Mouse (Mus musculus): ENCODE measurements around the gene Slc26a8. TPM values are rescaled to one million over a fixed set of nuclear protein-coding genes. Genes with fewer than 3 reads are reported as not detected.

Slc26a8 gene
- polyA plus RNA-seq, 1 experiment from 2014 or later = 0.40 TPM

GRCm38 (mm10) chr17:28590596-28590995 is 99.4 kb downstream of the Slc26a8 start:
- Histone ChIP-seq H3K9me3 (ENCODE audit: control insufficient read depth) (no peaks in the 10 kb centered on the region), H3K4me1 (replicated peaks; ENCODE audit: control insufficient read depth, insufficient read depth, low read length) (no peaks in the 10 kb centered on the region), H3K27me3 (replicated peaks; ENCODE audit: control insufficient read depth, insufficient read depth, low read length) (no peaks in the 10 kb centered on the region), H3K9ac (ENCODE audit: low read depth, low read length) (no peak overlapping the region), H3K4me3 (ENCODE audit: low read depth, low read length) (no peak overlapping the region), H3K4me2 (replicated peaks; ENCODE audit: low read depth) (no peak overlapping the region), H3K27ac (ENCODE audit: low read depth, low read length) (no peak overlapping the region), H3K36me3 (ENCODE audit: control insufficient read depth, insufficient read depth) (peaks cover 55% of the 10 kb centered on the region)
- no peak for ATAC-seq
- WGBS = 77% methylated on average over 3 of the region's 3 CpGs
- no peak for TF ChIP-seq CTCF (IDR thresholded peaks at IDR 0.05; ENCODE audit: low read depth)

- Histone ChIP-seq H3K36me3 (ENCODE audit: control insufficient read depth, insufficient read depth) (peaks cover 48% of the 10 kb centered on the region), H3K9me3 (ENCODE audit: control insufficient read depth) (no peaks in the 10 kb centered on the region)
- ATAC-seq = no peak
These were observed 101.4 kb downstream of the Slc26a8 start for GRCm38 (mm10) chr17:28588591-28588990.

More at GRCm38 (mm10) chr17:28588591-28588990, 101.4 kb downstream of the Slc26a8 start:
- no peaks in the 10 kb centered on the region for H3K27me3 ChIP-seq (replicated peaks; ENCODE audit: control insufficient read depth, insufficient read depth, low read length)
- no peak overlapping the region for H3K9ac ChIP-seq (ENCODE audit: low read depth, low read length)
- H3K4me3 ChIP-seq (ENCODE audit: low read depth, low read length) = no peak overlapping the region
- no peak overlapping the region for H3K27ac ChIP-seq (ENCODE audit: low read depth, low read length)
- WGBS = 71% methylated on average over 2 of the region's 2 CpGs
- H3K4me1 ChIP-seq (replicated peaks; ENCODE audit: control insufficient read depth, insufficient read depth, low read length) = no peaks in the 10 kb centered on the region
- H3K4me2 ChIP-seq (replicated peaks; ENCODE audit: low read depth) = no peak overlapping the region
- no peak for TF ChIP-seq CTCF (IDR thresholded peaks at IDR 0.05; ENCODE audit: low read depth)

Other genes with a start within 250 kb of the Slc26a8 start
- 9.7 and 10.1 TPM in 2 replicates for gene Fkbp5, start 172.7 kb downstream of the Slc26a8 start, polyA plus RNA-seq (2015; fragmentation: Nextera tagmentation; extraction: Ambion mirVana)
- gene Armc12, start 159.4 kb downstream of the Slc26a8 start, polyA plus RNA-seq (2015; fragmentation: Nextera tagmentation; extraction: Ambion mirVana) = not detected in 2 replicates
- not detected in 2 replicates for gene Clpsl2, start 140.8 kb downstream of the Slc26a8 start, polyA plus RNA-seq (2015; fragmentation: Nextera tagmentation; extraction: Ambion mirVana)
- 104 and 125 TPM in 2 replicates for gene Clps, start 129.5 kb downstream of the Slc26a8 start, polyA plus RNA-seq (2015; fragmentation: Nextera tagmentation; extraction: Ambion mirVana)
- gene Lhfpl5, start 114.6 kb downstream of the Slc26a8 start, polyA plus RNA-seq (2015; fragmentation: Nextera tagmentation; extraction: Ambion mirVana) = 0.90 and 1.3 TPM in 2 replicates
- 55.2 and 70.3 TPM in 2 replicates for gene Srpk1, start 67.5 kb downstream of the Slc26a8 start, polyA plus RNA-seq (2015; fragmentation: Nextera tagmentation; extraction: Ambion mirVana)
- gene Mapk14, start 1.1 kb upstream of the Slc26a8 start, polyA plus RNA-seq (2015; fragmentation: Nextera tagmentation; extraction: Ambion mirVana) = 23.6 and 24.6 TPM in 2 replicates
- 1.2 and 1.5 TPM in 2 replicates for gene AC170998.1, start 35.9 kb upstream of the Slc26a8 start, polyA plus RNA-seq (2015; fragmentation: Nextera tagmentation; extraction: Ambion mirVana)
- gene Mapk13, start 79.1 kb upstream of the Slc26a8 start, polyA plus RNA-seq (2015; fragmentation: Nextera tagmentation; extraction: Ambion mirVana) = 204 and 222 TPM in 2 replicates
- 42.9 and 44.4 TPM in 2 replicates for gene Brpf3, start 110.9 kb upstream of the Slc26a8 start, polyA plus RNA-seq (2015; fragmentation: Nextera tagmentation; extraction: Ambion mirVana)
- gene Pnpla1, start 168.2 kb upstream of the Slc26a8 start, polyA plus RNA-seq (2015; fragmentation: Nextera tagmentation; extraction: Ambion mirVana) = 0.12 and 0.20 TPM in 2 replicates
- gene 4930539E08Rik, start 225.1 kb upstream of the Slc26a8 start, polyA plus RNA-seq (2015; fragmentation: Nextera tagmentation; extraction: Ambion mirVana) = 2.9 and 3.5 TPM in 2 replicates